Mouse (Mus musculus) spleen, postnatal 10 days (tissue): ENCODE data around the gene Cnppd1.

Experiments
- DNase-seq, 2 experiments: peaks; one replicate each; pipeline ENCODE4 v3.0.0; 2021 to 2022; ENCODE audit warnings: low spot score in 2 of 2

Cnppd1 gene

GRCm38 (mm10) chr1:75147411-75148135 lies 5.1 kb upstream of the Cnppd1 start:
- DNase-seq, result no peak

- no peak for DNase-seq
Measured at GRCm38 (mm10) chr1:75145589-75145988, 3.1 kb upstream of the Cnppd1 start.

GRCm38 (mm10) chr1:75141486-75142190 lies 873 bp downstream of the Cnppd1 start:
- peak; percentile 85 to 87 for DNase-seq

- peak; percentile 33 to 58 for DNase-seq
Measured at GRCm38 (mm10) chr1:75140601-75141190, 1.8 kb downstream of the Cnppd1 start.

- no peak for DNase-seq
Measured at GRCm38 (mm10) chr1:75138448-75138847, 4.1 kb downstream of the Cnppd1 start.

- peak in 1 of 2 experiments; percentile 48 for DNase-seq
Measured at GRCm38 (mm10) chr1:75136730-75137129, 5.8 kb downstream of the Cnppd1 start.

GRCm38 (mm10) chr1:75136293-75136692 lies 6.2 kb downstream of the Cnppd1 start:
- DNase-seq, result peak in 1 of 2 experiments; percentile 39

GRCm38 (mm10) chr1:75133421-75134207 lies 8.9 kb downstream of the Cnppd1 start, which contains the start of gene Slc23a3:
Gene Slc23a3, minus strand, starts transcription at chr1:75133890.
- no peak for DNase-seq

- DNase-seq, result no peak
Measured at GRCm38 (mm10) chr1:75128641-75129040, 13.9 kb downstream of the Cnppd1 start.

GRCm38 (mm10) chr1:75125418-75125817 lies 17.1 kb downstream of the Cnppd1 start:
- no peak for DNase-seq

- DNase-seq, result peak; percentile 98 to 99
Measured at GRCm38 (mm10) chr1:75124346-75125321, 17.9 kb downstream of the Cnppd1 start, which contains the start of gene Nhej1. Gene Nhej1, minus strand, starts transcription at chr1:75125200.

GRCm38 (mm10) chr1:75122211-75122610 lies 20.3 kb downstream of the Cnppd1 start:
- DNase-seq, result peak in 1 of 2 experiments; percentile 53
